Mouse (Mus musculus): ENCODE measurements around the gene Wscd1. TPM values are rescaled to one million over a fixed set of nuclear protein-coding genes. Genes with fewer than 3 reads are reported as not detected.
"Not testable (repeated sequence)": the region's sequence is repeated elsewhere in the genome, so short reads cannot be mapped to it uniquely, and the experiment has no call there.

Gene Wscd1
- polyA plus RNA-seq, 2 experiments, result 2.5 to 2.6 TPM

DNA sequence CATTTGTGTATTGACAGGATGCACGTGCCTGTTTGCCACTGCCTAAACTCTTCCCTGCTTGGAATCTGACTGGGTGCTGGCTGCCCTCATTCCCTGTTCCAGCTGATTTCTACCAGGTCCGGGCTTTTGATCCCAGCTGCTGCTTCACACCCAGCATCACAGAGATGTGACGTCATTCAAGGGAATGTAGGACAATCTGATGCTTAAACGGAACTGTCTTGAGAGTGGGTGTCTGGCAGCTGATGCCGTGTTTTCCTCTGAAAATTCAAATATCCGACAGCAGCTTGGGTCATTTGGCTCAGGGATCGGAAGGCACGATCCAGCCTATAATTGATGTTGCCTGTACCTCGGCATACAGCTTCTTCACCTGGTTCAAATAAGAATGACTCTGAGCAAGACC lies 70.2 kb downstream of the Wscd1 start:
- Histone ChIP-seq H3K4me3 (replicated peaks; ENCODE audit: low read length) (no peak overlapping the region), H3K9me3 (ENCODE audit: control insufficient read depth, low read length) (no peaks in the 10 kb centered on the region), H3K27ac (replicated peaks; ENCODE audit: low read depth, low read length) (no peak overlapping the region), H3K27me3 (ENCODE audit: control insufficient read depth, insufficient read depth, low read length) (no peaks in the 10 kb centered on the region), H3K36me3 (ENCODE audit: control insufficient read depth, insufficient read depth, low read length) (no peaks in the 10 kb centered on the region), H3K4me2 (replicated peaks; ENCODE audit: low read depth, low read length, severe bottlenecking) (no peak overlapping the region), H3K9ac (ENCODE audit: low read depth, low read length, severe bottlenecking) (no peak overlapping the region), H3K4me1 (ENCODE audit: control insufficient read depth, insufficient read depth, low read length) (no peaks in the 10 kb centered on the region)
- ATAC-seq (ENCODE audit: low FRiP score, low read depth) (no peak), DNase-seq (ENCODE audit: low spot score) (no peak)
- whole genome bisulfite sequencing, result 77% methylated on average over 9 of the region's 9 CpGs
- no peak for TF ChIP-seq POLR2A (IDR thresholded peaks at IDR 0.05; ENCODE audit: borderline replicate concordance, extremely low read depth, insufficient read depth, insufficient read length)

DNA sequence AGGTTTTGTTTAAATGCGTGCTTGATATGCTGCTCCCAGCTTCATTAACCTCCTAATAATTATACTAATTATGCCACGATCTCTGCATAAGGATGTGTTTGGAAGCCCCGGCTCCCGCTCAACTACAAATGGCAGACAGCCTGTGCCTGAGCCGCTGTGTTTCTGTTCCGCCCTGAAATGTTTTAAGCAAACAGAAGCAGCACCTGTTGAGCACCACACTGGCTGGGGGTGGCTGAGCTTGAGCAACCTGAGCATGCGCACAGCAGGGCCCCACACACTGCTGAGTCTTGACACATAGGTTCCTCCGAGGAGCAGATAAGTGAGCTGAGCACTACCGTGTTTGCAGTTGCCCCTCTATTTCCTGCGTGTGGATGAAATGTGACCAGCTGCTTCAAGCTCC lies 71.1 kb downstream of the Wscd1 start:
- H3K27me3 ChIP-seq (ENCODE audit: control insufficient read depth, insufficient read depth, low read length), result no peaks in the 10 kb centered on the region
- H3K27ac ChIP-seq (replicated peaks; ENCODE audit: low read depth, low read length), result no peak overlapping the region
- H3K36me3 ChIP-seq (ENCODE audit: control insufficient read depth, insufficient read depth, low read length), result no peaks in the 10 kb centered on the region
- ATAC-seq (ENCODE audit: low FRiP score, low read depth) (no peak), DNase-seq (ENCODE audit: low spot score) (no peak)
- H3K9ac ChIP-seq (ENCODE audit: low read depth, low read length, severe bottlenecking), result no peak overlapping the region
- TF ChIP-seq POLR2A (IDR thresholded peaks at IDR 0.05; ENCODE audit: borderline replicate concordance, extremely low read depth, insufficient read depth, insufficient read length), result no peak
- no peaks in the 10 kb centered on the region for H3K4me1 ChIP-seq (ENCODE audit: control insufficient read depth, insufficient read depth, low read length)
- no peaks in the 10 kb centered on the region for H3K9me3 ChIP-seq (ENCODE audit: control insufficient read depth, low read length)
- WGBS, result 40% methylated on average over 10 of the region's 10 CpGs
- no peak overlapping the region for H3K4me3 ChIP-seq (replicated peaks; ENCODE audit: low read length)
- H3K4me2 ChIP-seq (replicated peaks; ENCODE audit: low read depth, low read length, severe bottlenecking), result peak overlapping the region; percentile 3; the same call in 1 of the 2 replicates

DNA sequence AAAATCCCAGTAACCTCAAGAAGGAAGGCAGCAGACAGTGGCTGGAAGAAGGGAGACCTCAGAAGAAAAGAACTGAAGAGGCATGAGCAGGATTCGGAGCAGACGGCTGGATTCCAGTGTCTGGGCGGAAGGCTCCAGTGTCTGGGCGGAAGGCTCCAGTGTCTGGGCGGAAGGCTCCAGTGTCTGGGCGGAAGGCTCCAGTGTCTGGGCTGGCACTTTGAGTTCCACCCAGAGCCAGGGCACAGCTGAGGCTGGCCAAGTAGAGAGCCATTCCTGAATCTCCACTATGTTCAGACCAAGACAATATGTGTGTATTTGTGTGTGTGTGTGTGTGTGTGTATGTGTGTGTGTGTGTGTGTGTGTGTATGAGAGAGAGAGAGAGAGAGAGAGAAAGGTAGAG lies 71.8 kb downstream of the Wscd1 start:
- not testable (repeated sequence) for H3K9me3 ChIP-seq (ENCODE audit: control insufficient read depth, low read length); H3K4me1 ChIP-seq (ENCODE audit: control insufficient read depth, insufficient read depth, low read length); H3K27me3 ChIP-seq (ENCODE audit: control insufficient read depth, insufficient read depth, low read length); H3K36me3 ChIP-seq (ENCODE audit: control insufficient read depth, insufficient read depth, low read length); H3K4me2 ChIP-seq (replicated peaks; ENCODE audit: low read depth, low read length, severe bottlenecking); H3K9ac ChIP-seq (ENCODE audit: low read depth, low read length, severe bottlenecking); DNase-seq (ENCODE audit: low spot score); H3K27ac ChIP-seq (replicated peaks; ENCODE audit: low read depth, low read length); H3K4me3 ChIP-seq (replicated peaks; ENCODE audit: low read length); ATAC-seq (ENCODE audit: low FRiP score, low read depth)
- WGBS, result 69% methylated on average over 6 of the region's 6 CpGs

DNA sequence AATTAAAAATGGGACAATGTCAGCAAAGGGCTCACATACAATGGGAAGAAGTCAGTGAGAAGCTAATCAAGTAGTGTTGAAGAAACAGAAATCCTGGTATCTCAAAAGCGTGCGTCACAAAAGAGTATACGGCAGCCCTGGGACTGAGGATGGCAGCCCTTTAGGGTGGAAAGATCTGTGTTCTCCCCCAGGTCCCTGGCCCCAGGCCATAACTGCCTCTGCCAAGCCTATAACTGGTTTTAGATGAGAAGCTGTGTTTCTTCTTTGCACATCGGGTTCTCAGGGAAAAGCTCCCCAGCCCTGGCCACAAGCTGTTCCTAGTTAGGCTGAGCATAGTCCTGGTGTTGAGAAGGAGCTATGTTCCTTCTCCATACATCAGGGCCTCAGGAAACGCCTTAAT lies 72.3 kb downstream of the Wscd1 start:
- no peak overlapping the region for H3K4me2 ChIP-seq (replicated peaks; ENCODE audit: low read depth, low read length, severe bottlenecking)
- no peak overlapping the region for H3K27ac ChIP-seq (replicated peaks; ENCODE audit: low read depth, low read length)
- H3K9me3 ChIP-seq (ENCODE audit: control insufficient read depth, low read length), result no peaks in the 10 kb centered on the region
- DNase-seq (ENCODE audit: low spot score) (no peak), ATAC-seq (ENCODE audit: low FRiP score, low read depth) (no peak)
- no peak overlapping the region for H3K9ac ChIP-seq (ENCODE audit: low read depth, low read length, severe bottlenecking)
- no peaks in the 10 kb centered on the region for H3K36me3 ChIP-seq (ENCODE audit: control insufficient read depth, insufficient read depth, low read length)
- no peaks in the 10 kb centered on the region for H3K4me1 ChIP-seq (ENCODE audit: control insufficient read depth, insufficient read depth, low read length)
- WGBS, result 78% methylated on average over 5 of the region's 5 CpGs
- H3K4me3 ChIP-seq (replicated peaks; ENCODE audit: low read length), result no peak overlapping the region
- no peak for TF ChIP-seq POLR2A (IDR thresholded peaks at IDR 0.05; ENCODE audit: borderline replicate concordance, extremely low read depth, insufficient read depth, insufficient read length)
- H3K27me3 ChIP-seq (ENCODE audit: control insufficient read depth, insufficient read depth, low read length), result no peaks in the 10 kb centered on the region

DNA sequence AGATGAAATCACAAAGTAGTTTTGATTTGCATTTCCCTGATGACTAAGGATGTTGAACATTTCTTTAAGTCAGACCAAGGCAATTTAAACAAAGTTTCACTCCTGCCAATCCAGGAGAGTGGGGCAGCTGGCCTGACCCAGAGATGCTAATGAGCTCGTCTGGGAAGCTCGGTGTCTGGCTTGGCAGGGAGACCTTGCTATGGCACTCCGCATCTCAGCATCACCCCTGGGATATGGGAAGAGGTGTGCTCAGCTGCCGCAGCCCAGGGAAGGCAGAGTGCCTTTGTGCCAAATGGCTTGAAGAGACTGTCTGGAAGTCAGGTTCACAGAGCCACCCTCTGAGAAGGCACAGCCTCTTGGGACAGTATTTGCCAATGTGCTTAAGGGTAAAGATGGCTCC lies 75.3 kb downstream of the Wscd1 start:
- Histone ChIP-seq H3K36me3 (ENCODE audit: control insufficient read depth, insufficient read depth, low read length) (no peaks in the 10 kb centered on the region), H3K9ac (ENCODE audit: low read depth, low read length, severe bottlenecking) (no peak overlapping the region), H3K27me3 (ENCODE audit: control insufficient read depth, insufficient read depth, low read length) (no peaks in the 10 kb centered on the region), H3K4me1 (ENCODE audit: control insufficient read depth, insufficient read depth, low read length) (no peaks in the 10 kb centered on the region), H3K27ac (replicated peaks; ENCODE audit: low read depth, low read length) (no peak overlapping the region), H3K4me2 (replicated peaks; ENCODE audit: low read depth, low read length, severe bottlenecking) (no peak overlapping the region), H3K9me3 (ENCODE audit: control insufficient read depth, low read length) (no peaks in the 10 kb centered on the region), H3K4me3 (replicated peaks; ENCODE audit: low read length) (no peak overlapping the region)
- DNase-seq (ENCODE audit: low spot score) (no peak), ATAC-seq (ENCODE audit: low FRiP score, low read depth) (no peak)
- TF ChIP-seq POLR2A (IDR thresholded peaks at IDR 0.05; ENCODE audit: borderline replicate concordance, extremely low read depth, insufficient read depth, insufficient read length), result no peak
- 43% methylated on average over 4 of the region's 4 CpGs for WGBS
